Mouse (Mus musculus) left cerebral cortex, adult 9 months (tissue): ENCODE measurements around the gene Cyb5r1.
A peak's percentile ranks its signal among the peaks of the same experiment; 100 is the strongest.

Experiments
- DNase-seq, 2 experiments: peaks; one replicate each; pipeline ENCODE4 v3.0.0; 2022; ENCODE audit warnings: low spot score in 2 of 2

The Cyb5r1 gene

GRCm38 (mm10) chr1:134405509-134406413 lies at the start of gene Cyb5r1:
Cyb5r1 (plus strand) TSS chr1:134405559.
- DNase-seq, result peak in 1 of 2 experiments; percentile 71

DNA sequence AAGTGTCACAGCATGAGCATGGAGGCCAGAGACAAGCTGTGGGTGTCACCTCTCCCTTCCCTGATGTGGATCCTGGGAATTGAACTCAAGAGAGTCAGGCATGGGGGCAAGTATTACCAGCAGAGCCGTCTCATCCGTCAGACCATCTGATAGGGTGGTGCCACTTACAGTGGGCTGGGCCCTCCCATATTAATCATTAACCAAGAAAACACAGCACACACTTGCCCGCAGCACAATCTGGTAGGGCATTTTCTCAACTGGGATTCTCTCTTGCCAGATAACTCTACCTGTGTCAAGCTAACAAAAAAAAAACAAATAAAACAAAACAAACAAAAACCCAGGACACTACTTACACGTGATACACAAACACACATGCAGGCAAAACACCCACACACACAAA lies 47.9 kb upstream of the Cyb5r1 start:
- no peak for DNase-seq

GRCm38 (mm10) chr1:134360656-134361055 lies 44.7 kb upstream of the Cyb5r1 start:
- DNase-seq, result no peak

DNA sequence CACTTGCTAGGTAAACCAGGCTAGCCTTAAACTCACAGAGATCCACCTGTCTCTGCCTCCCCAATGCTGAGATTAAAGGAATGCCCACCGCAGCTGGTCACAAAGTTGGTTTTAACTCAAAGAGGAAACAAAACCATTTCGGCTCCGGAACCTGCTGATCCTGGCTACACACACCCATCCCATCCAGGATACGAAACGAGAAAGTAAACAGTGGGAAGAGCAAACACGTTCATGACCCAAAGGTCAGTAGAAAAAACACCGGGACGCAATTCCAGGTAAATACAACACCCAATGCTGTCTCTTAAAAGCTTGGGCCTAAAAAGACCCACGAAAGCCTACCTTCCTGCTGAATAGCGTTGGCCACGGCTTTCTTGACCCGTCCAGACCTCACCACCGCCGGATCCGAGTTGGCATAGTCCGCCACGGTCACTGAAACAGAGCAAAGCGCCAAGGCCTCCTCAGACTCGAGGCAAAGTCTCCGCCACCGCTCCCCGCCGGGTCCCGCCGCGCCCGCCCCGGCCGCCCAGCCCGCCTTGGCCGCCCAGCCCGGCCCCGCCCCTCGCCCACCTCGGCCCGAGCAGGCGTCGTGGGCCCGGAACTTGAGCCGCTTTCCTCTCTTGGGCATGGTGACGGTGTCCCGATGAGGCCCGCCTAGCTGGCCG lies 44.0 kb upstream of the Cyb5r1 start:
- DNase-seq, result no peak

DNA sequence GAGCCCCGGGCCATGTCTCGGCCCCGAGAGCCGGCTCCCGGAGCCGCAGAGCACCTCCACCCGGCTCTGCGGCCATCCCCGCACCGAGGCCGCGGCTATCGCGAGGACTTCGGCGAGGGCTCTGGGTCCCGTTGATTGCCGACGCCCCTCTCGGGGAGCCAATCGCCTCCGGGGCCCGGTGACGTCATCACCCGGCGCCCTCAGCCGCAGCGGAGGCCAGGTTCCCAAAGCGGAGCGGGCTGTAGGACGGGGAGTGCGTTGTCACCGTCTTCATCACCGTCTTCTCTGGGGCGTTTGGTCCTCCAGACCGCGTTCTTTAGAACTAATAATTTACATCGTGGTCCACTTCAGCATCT lies 43.5 kb upstream of the Cyb5r1 start, which contains the start of gene Tmem183a:
Tmem183a (minus strand) TSS at position 123 of the 356 bp plus-strand sequence.
- DNase-seq, result peak; percentile 84 to 95

DNA sequence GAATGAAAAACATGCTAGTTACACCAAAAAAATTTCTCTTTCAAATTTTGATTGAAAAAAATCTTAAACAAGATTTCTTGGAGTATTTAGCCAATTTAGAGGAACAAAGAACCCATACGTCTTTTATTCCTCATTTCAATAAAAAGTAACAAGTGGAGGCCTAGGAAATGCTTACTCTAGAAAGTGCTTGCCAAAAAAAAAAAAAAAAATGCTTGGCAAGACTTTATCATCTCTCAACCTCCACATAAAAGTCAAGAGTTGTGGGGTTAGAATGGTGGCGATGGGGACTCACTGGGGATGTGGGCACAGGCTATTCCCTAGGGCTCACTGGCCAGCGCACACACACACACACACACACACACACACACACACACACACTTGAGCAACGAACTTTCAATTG lies 42.2 kb upstream of the Cyb5r1 start:
- DNase-seq, result no peak

GRCm38 (mm10) chr1:134365491-134365890 lies 39.9 kb upstream of the Cyb5r1 start:
- no peak for DNase-seq

DNA sequence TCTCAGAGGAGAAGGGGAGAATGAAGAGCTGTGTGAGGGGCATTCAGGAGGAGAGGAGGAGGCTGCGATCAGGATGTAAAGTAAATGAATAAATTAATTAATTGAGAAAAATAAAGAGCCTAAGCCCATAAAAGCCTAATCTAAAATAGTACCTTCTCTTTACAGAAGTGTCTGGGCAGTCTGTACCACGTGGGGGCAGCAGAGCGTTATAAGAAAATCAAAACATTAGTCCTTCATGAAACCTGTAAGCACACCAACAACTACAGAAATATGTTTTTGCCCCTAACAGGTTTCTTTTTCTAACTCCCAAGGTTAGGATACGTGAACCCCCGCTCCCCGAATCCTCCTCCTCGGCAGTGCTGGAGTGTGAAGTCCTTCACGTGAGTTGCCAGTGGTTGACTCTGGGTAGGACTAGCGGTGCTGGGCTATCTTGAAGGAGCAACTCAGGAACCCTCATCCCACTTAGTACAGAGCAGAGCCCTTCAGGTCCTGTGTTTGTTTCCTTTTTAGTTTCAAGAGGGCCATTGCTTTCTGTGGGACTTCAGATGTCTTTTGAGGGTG lies 36.5 kb upstream of the Cyb5r1 start:
- DNase-seq, result peak in 1 of 2 experiments; percentile 75

DNA sequence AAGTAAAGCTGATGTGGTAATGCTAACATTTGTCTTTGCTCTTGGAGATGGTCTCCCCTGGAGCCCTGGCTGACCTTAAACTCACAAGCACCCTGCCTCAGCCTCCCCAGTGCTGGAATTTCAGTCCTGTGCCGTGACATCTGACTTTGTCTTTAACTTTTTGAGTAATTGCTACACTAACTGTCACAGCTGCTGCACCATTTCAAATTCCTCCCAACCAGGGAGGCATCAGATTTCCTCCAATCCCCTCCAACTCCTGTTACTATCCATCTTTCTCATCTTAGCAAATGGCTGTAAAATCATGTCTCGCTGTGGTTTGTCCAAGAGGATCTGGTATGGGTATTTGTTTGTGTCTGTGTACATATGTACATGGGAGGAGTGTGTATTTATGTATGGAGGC lies 31.2 kb upstream of the Cyb5r1 start:
- DNase-seq, result no peak

DNA sequence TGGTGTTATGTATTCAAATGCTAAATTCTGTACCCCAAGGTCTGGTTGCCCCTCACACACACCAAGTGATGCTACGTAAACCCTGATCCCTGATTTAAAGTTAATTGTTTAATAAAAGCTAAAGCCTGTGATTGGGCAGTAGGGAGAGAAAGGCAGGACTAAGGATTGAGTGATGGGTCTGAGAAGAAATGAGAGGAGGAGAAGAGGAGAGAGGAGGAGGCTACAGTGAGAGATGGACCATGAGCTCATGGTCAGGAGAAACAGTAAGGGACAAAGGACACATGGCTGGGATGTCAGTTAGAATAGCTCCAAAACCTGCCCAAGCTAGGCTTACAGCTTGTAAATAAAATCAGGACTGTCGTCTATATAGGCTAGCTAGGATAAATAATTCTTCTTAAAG lies 24.3 kb upstream of the Cyb5r1 start:
- DNase-seq, result no peak

DNA sequence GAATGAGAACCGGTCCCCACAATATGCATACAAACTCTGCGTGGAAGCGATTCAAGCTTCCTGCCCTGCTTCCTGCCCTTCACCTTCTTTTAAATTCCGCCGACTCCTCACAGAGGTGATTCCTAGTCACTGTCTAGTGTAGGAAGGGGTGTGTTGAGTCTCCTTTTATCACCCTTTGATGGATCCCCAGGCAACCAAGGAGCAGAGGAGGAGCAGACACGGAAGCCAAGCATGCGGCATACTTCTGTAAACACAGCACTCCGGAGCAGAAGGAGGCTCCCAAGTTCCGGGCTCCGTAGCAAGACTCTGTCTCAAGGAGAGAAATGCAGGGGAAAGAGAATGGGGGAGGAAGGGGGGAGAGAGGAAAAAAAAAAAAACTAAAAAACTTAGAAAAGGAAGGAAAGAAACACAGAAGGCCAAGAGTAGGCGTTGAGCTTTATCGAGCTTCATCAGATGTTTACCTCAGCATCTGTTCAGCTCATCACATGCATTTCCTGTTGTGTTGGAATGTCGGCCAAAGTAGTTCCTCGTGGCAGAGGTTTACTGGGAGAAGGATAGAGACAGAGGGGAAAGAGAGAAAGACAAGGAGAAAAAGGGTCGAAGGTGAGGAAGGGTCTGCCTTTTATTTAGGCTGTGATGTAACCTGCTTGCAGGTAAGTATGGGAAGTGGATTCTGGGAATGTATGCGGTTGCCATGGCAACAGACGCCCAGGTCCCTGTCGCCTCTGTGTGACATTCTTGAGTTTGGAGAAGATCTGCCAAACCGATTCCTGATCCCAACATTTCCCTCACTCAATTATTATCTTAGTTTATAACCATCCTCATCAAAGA lies 23.3 kb upstream of the Cyb5r1 start:
- DNase-seq, result peak in 1 of 2 experiments; percentile 34

- no peak for DNase-seq
These were observed 20.8 kb upstream of the Cyb5r1 start for GRCm38 (mm10) chr1:134384581-134384980.

- no peak for DNase-seq
These were observed 20.2 kb upstream of the Cyb5r1 start for GRCm38 (mm10) chr1:134385176-134385575.

- no peak for DNase-seq
These were observed 19.7 kb upstream of the Cyb5r1 start, which contains the start of gene 4933406M09Rik for GRCm38 (mm10) chr1:134385666-134386065. 4933406M09Rik (plus strand) TSS chr1:134385940.

DNA sequence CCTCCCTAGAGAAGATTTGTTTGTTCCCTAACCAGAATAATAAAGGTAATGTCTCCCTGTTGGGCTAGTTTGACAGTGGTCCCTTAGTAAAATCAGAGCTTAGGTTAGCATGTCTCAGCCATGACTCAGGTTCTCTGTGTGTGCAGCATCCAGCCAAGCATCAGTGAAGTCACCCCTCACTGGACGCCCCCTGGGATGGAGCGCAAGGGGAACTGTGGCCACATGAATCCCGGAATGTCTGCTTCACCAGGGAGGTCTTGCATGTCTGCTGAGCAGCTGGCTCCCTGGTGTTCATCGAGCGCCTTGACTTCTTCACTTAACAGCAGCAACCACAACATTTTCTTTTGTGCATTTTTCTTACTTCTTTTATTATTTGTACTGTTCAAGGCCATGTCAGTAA lies 11.5 kb upstream of the Cyb5r1 start:
- no peak for DNase-seq

GRCm38 (mm10) chr1:134398210-134398609 lies 7.1 kb upstream of the Cyb5r1 start:
- no peak for DNase-seq

GRCm38 (mm10) chr1:134399735-134400134 lies 5.6 kb upstream of the Cyb5r1 start:
- no peak for DNase-seq

- DNase-seq, result no peak
These were observed 1.0 kb downstream of the Cyb5r1 start for GRCm38 (mm10) chr1:134406414-134406771.

- DNase-seq, result no peak
These were observed 2.7 kb downstream of the Cyb5r1 start for GRCm38 (mm10) chr1:134408080-134408479.

- DNase-seq, result no peak
These were observed 6.6 kb downstream of the Cyb5r1 start for GRCm38 (mm10) chr1:134411706-134412629.

- no peak for DNase-seq
These were observed 8.7 kb downstream of the Cyb5r1 start for GRCm38 (mm10) chr1:134414038-134414437.
